Mouse (Mus musculus) hindbrain, embryonic 16.5 days (tissue): ENCODE measurements around the gene 2010111I01Rik. TPM values are rescaled to one million over a fixed set of nuclear protein-coding genes. Genes with fewer than 3 reads are reported as not detected.
"Not testable (repeated sequence)": the region's sequence is repeated elsewhere in the genome, so short reads cannot be mapped to it uniquely, and the experiment has no call there.

Source experiments
- ATAC-seq: fragments of 200-750 bp; cut with Nextera tagmentation; 2 replicates; pipeline ENCODE4 v1.8.0; 2017; ENCODE audit warnings: moderate TSS enrichment, moderate library complexity
- H3K27ac ChIP-seq: fragments of 300-500 bp; sonication (generic); 2 replicates; pipeline ENCODE4 v1.5.1; 2014; ENCODE audit warnings: low read depth, mild to moderate bottlenecking, control low read depth, low read length, moderate library complexity
- H3K27me3 ChIP-seq: fragments of 300-500 bp; sonication (generic); replicated peaks from 2 replicates; pipeline ENCODE4 v1.6.1; 2014; ENCODE audit warnings: low read length; ENCODE audit not compliant: control insufficient read depth, insufficient read depth
- H3K36me3 ChIP-seq: fragments of 300-500 bp; sonication (generic); 2 replicates; pipeline ENCODE4 v1.6.1; 2014; ENCODE audit warnings: mild to moderate bottlenecking, low read length, moderate library complexity, mixed read lengths; ENCODE audit not compliant: control insufficient read depth, insufficient read depth
- H3K4me1 ChIP-seq: fragments of 300-500 bp; sonication (generic); 2 replicates; pipeline ENCODE4 v1.6.1; 2014; ENCODE audit warnings: low read depth, low read length; ENCODE audit not compliant: control insufficient read depth, insufficient read depth
- H3K4me2 ChIP-seq: fragments of 300-500 bp; sonication (generic); 2 replicates; pipeline ENCODE4 v1.6.1; 2014; ENCODE audit warnings: mild to moderate bottlenecking, low read length, control low read depth, moderate library complexity
- H3K4me3 ChIP-seq: fragments of 300-500 bp; sonication (generic); 2 replicates; pipeline ENCODE4 v1.5.1; 2014; ENCODE audit warnings: mild to moderate bottlenecking, low read length, control low read depth, moderate library complexity
- H3K9ac ChIP-seq: fragments of 300-500 bp; sonication (generic); 2 replicates; pipeline ENCODE4 v1.6.1; 2014; ENCODE audit warnings: low read depth, mild to moderate bottlenecking, control low read depth, low read length, moderate library complexity
- H3K9me3 ChIP-seq: fragments of 300-500 bp; sonication (generic); 2 replicates; pipeline ENCODE4 v1.6.1; 2014; ENCODE audit warnings: mild to moderate bottlenecking, low read length, moderate library complexity; ENCODE audit not compliant: control insufficient read depth
- WGBS: fragments of 180-500 bp; shearing (Covaris S2); extraction: QIAGEN DNeasy Blood & Tissue Kit; methylation state at CpG from one replicate; pipeline ENCODE4 v1.1.7; 2014; 5-methylcytosine and 5-hydroxymethylcytosine counted together
- polyA plus RNA-seq: library from polyadenylated mRNA; unstranded; fragments of >200 nt; fragmentation: Nextera tagmentation; extraction: Ambion mirVana; gene quantifications from 2 replicates; pipeline ENCODE4 v1.2.1, GENCODE M21; 2015

The 2010111I01Rik gene
- polyA plus RNA-seq, 1 experiment from 2014 or later, result 28.6 TPM

DNA sequence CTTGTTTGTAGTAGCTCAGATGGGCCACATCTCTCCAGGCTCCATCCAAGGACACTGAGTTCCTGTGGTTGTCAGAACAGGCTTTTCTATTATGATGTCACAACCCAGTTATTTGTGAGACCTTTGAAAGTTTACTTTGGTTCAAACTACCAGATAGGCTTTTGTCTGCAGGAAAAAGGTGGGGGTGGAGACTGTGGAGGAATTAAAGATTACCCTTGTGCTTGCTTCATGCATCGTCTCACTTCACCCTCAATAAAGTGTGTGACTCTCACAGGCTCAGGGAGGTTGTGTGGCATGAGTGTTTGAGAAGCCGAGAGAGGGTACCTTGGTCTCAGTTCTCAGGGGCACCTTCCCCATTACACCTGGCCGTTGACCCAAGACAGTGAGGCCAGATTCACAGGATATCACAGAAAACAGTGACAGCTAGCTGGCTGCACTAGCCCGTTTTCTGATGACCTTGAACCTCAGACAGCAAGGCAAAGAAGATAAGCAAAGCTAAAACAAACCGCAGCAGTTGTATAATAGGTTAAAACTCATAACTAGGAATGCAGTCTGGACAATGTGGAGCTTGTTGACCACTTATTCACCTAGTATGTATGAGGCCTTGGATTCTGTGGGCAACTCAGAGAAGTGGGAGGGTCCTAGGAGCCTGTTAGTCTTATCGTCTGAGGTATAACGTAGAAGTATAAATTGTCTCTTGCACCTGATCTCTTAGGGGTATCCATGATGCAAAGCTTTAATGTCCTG, 266.4 kb downstream of the 2010111I01Rik start:
- Histone ChIP-seq H3K27me3 (no peaks in the 10 kb centered on the region), H3K9ac (no peak overlapping the region), H3K4me3 (no peak overlapping the region), H3K27ac (no peak overlapping the region), H3K9me3 (no peaks in the 10 kb centered on the region), H3K4me1 (no peaks in the 10 kb centered on the region), H3K4me2 (no peak overlapping the region), H3K36me3 (no peaks in the 10 kb centered on the region; the same call in 1 of the 2 replicates)
- WGBS, result 80% methylated on average over 7 of the region's 7 CpGs
- ATAC-seq, result 0 out of 2 replicates have a peak, but pooled peaks have one; percentile 11

DNA sequence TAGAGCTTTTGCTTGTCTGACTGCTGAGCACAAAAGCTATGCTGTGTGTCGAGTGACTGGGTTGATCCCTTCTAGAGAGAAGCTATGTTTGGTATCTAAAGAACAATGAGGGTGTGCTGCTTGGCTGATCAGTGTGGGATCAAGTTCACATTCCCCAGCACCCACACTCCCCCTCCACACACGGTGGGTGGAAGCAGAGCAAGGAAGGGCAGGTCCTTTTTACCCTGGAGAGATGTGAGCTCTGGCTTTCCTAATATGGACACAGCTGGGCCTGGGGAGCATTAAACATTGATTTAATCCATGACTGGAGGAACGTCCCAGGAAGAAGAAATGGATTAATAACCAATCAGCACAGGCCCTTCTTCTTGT, 267.0 kb downstream of the 2010111I01Rik start:
- Histone ChIP-seq H3K4me2 (no peak overlapping the region), H3K4me1 (no peaks in the 10 kb centered on the region), H3K27me3 (no peaks in the 10 kb centered on the region), H3K36me3 (no peaks in the 10 kb centered on the region; the same call in 1 of the 2 replicates), H3K9me3 (no peaks in the 10 kb centered on the region), H3K4me3 (no peak overlapping the region), H3K9ac (no peak overlapping the region), H3K27ac (no peak overlapping the region)
- 0 out of 2 replicates have a peak, but pooled peaks have one; percentile 24 for ATAC-seq
- WGBS, result 14% methylated on average over 3 of the region's 3 CpGs

DNA sequence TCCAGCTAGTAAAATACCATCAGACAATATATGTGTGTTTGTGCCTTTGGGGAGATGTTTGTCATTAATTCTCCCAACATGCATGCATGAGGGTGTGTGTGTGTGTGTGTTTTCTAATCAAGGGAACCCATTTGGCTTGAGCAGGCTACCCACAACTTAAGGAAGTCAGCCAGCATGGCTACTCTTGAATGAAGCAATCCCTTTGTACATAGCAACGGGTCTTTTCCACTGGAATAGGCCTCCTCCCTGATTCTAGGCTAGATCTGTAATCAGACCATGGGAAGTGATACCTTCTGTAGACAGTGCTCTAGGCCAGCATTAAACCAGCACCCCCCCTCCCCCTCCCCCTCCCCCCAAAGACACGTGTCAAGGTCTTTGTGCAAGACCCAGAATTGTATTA, 267.9 kb downstream of the 2010111I01Rik start:
- Histone ChIP-seq H3K9ac (no peak overlapping the region), H3K27ac (no peak overlapping the region), H3K9me3 (no peaks in the 10 kb centered on the region), H3K4me3 (no peak overlapping the region), H3K4me1 (no peaks in the 10 kb centered on the region), H3K4me2 (no peak overlapping the region), H3K36me3 (no peaks in the 10 kb centered on the region; the same call in 1 of the 2 replicates), H3K27me3 (no peaks in the 10 kb centered on the region)
- 76% methylated on average over 2 of the region's 2 CpGs for WGBS
- ATAC-seq, result no peak

DNA sequence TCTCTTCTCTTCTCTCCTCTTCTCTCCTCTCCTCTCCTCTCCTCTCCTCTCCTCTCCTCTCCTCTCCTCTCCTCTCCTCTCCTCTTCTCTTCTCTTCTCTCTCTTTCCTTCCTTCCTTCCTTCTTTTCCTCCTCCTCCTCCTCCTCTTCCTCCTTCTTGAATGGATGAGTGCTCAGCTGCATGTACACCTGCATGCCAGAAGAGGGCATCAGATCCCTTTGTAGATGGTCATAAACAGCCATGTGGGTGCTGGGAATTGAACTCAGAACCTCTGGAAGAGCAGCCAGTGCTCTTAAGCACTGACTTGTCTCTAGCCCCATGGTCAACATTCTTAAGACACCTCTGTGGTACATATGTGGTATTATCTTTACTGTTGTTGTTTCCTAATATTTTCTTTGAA, 269.8 kb downstream of the 2010111I01Rik start:
- H3K9me3 ChIP-seq, H3K4me2 ChIP-seq, H3K27me3 ChIP-seq, ATAC-seq, H3K27ac ChIP-seq, H3K9ac ChIP-seq, H3K36me3 ChIP-seq, H3K4me1 ChIP-seq, H3K4me3 ChIP-seq: not testable (repeated sequence)

DNA sequence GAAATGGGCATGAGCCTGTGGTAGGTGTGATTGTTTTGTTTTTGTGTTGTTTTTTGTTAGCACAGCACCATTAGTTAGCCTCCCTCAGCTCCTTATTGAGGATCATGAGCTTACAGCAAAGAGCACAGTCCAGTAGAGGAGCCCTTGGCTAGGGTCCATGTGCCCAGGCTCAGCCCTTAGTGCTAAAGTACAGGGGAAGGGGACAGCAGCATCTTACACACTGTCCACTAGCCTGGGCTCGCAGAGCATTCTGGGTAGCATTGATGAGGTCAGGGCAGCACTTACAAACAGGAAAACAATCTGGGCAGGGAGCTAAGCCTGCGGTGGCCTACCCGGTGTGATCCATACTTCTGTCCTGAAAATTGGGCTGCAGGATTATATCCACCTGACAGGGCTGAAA, 270.9 kb downstream of the 2010111I01Rik start:
- Histone ChIP-seq H3K27me3 (no peaks in the 10 kb centered on the region), H3K4me2 (no peak overlapping the region), H3K9me3 (no peaks in the 10 kb centered on the region), H3K4me1 (peaks cover 7% of the 10 kb centered on the region), H3K9ac (no peak overlapping the region), H3K36me3 (no peaks in the 10 kb centered on the region; the same call in 1 of the 2 replicates), H3K27ac (no peak overlapping the region), H3K4me3 (no peak overlapping the region)
- ATAC-seq, result no peak
- 93% methylated on average over 3 of the region's 3 CpGs for WGBS

DNA sequence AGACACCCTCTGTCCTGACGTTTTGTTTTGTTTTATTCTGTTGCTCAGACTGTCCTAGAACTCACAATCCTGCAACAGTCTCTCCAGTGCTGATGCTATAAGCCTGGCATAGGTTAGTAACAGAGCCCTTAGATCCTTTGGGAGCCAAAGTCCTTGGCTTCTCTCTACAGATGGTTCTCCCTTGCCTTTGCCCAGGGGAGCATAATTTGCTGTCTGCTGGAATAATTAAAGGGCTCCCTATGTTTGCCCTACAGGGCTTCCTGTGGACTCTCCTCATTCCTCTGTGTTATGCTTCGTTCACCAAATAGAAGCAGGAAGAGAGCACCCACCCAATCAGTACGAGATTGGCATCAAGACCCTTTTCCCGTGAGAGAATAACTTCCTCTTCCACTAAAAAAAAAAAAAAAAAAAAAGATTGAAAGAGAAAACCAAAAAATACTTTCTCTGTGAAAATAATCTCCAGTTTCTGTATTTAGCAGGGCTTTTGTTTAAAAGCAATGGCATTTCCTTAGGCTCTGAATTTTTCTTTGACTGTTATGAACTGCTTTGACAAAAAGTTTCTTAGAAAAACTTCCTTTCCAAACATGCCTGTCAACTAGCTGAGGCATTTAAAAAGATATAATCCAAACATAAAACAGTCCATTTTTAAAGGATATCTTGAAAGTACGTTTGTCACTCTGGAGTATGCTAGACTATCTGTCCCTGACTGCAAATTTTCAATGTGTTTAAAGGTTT, 271.6 kb downstream of the 2010111I01Rik start:
- Histone ChIP-seq H3K9ac (no peak overlapping the region), H3K4me3 (no peak overlapping the region), H3K4me2 (no peak overlapping the region), H3K4me1 (peaks cover 12% of the 10 kb centered on the region), H3K9me3 (no peaks in the 10 kb centered on the region), H3K27me3 (no peaks in the 10 kb centered on the region), H3K36me3 (no peaks in the 10 kb centered on the region), H3K27ac (no peak overlapping the region)
- no peak for ATAC-seq
- 58% methylated on average over 5 of the region's 5 CpGs for WGBS

DNA sequence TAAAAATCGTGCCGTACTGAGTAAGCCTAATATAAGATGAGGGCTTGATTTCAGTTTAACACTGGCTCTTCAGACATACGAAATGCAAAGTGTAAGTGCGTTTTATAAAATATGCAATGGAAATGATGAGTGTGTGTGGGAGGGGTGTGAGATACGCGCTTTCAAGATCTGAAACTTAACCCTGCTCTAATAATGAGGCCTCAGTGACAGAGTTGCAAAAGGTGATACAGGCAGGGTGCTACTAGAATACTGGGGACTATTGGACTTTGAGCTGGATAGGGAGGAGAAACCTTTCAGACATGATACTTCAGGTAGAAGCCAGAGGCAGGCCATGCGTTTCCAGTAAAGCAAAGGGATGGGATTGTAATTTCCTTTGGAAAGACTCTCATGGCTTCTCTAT, 273.4 kb downstream of the 2010111I01Rik start:
- no peak overlapping the region for H3K4me3 ChIP-seq
- H3K27me3 ChIP-seq, result 0 out of 2 replicates have a peak, but pooled peaks cover 2% of the 10 kb centered on the region
- no peak overlapping the region for H3K4me2 ChIP-seq
- no peaks in the 10 kb centered on the region for H3K36me3 ChIP-seq
- 88% methylated on average over 7 of the region's 7 CpGs for WGBS
- no peak overlapping the region for H3K27ac ChIP-seq
- H3K9ac ChIP-seq, result no peak overlapping the region
- ATAC-seq, result no peak
- peaks cover 17% of the 10 kb centered on the region for H3K4me1 ChIP-seq
- H3K9me3 ChIP-seq, result no peaks in the 10 kb centered on the region

DNA sequence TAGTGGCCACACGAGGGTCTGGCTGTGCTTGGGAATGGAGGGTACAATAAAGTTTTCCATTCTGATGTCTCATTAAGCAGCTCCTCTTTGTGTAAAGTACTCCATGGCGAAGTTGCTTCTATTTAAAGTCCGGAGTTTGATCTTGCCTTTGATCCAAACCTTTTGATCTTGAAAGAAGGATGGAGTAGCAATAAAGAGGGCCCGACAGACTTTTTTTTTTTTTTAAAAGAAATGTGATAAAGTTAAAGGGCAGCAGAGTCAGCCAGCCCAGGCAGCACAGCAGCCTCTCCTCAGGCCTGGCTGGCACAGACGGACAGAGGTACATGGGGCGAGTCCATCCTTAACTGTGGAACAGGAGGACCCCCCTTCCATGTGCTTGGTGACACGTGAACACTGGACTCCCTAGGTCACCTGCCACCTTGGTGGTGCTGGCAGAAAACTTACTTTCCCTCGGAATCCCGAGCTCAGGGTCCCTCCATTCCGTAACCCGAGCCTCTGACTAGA, 274.7 kb downstream of the 2010111I01Rik start:
- H3K9me3 ChIP-seq, result no peaks in the 10 kb centered on the region
- H3K27ac ChIP-seq, result peak overlapping the region; percentile 81
- peak; percentile 81 for ATAC-seq
- 0 out of 2 replicates have a peak, but pooled peaks cover 2% of the 10 kb centered on the region for H3K27me3 ChIP-seq
- peak overlapping the region; percentile 90 for H3K4me2 ChIP-seq
- H3K9ac ChIP-seq, result peak overlapping the region; percentile 88
- WGBS, result 7% methylated on average over 11 of the region's 11 CpGs
- H3K4me1 ChIP-seq, result peaks cover 17% of the 10 kb centered on the region
- peak overlapping the region; percentile 86 for H3K4me3 ChIP-seq
- H3K36me3 ChIP-seq, result no peaks in the 10 kb centered on the region
